10 mouse cellular contexts compared by ENCODE assay signal in genomic region chr7:28447101-28447830, GRCm38 (mm10). TPM values are rescaled to one million over a fixed set of nuclear protein-coding genes. Genes with fewer than 3 reads are reported as not detected.
DNase-seq lines count a peak whose midpoint lies in the region; ATAC-seq lines count a peak whose summit lies in the region.
"Had no signal": no experiment of that assay in that cellular context is flagged by ENCODE, and none has a peak within 500 bp of the region (broad histone marks: within the 10 kb centered on the region; RNA-seq: fewer than 3 reads in every experiment).

No protein-coding gene starts in this region.

- 24% methylated on average over 12 of the region's 12 CpGs for WGBS in kidney, embryonic 15.5 days
- WGBS in intestine, embryonic 16.5 days = 25% methylated on average over 12 of the region's 12 CpGs

- H3K36me3 ChIP-seq in kidney, embryonic 15.5 days = no peaks in the 10 kb centered on the region
- H3K36me3 ChIP-seq in intestine, embryonic 16.5 days (ENCODE audit: control insufficient read depth, insufficient read depth, low read length) = no peaks in the 10 kb centered on the region
- H3K36me3 ChIP-seq: embryonic facial prominence, embryonic 13.5 days had no signal

- no peak overlapping the region for H3K4me3 ChIP-seq in kidney, embryonic 15.5 days (replicated peaks)
- H3K4me3 ChIP-seq in intestine, embryonic 16.5 days (ENCODE audit: low read length) = no peak overlapping the region
- H3K4me3 ChIP-seq: embryonic facial prominence, embryonic 13.5 days had no signal

- no peak overlapping the region for H3K4me2 ChIP-seq in kidney, embryonic 15.5 days
- H3K4me2 ChIP-seq in intestine, embryonic 16.5 days (ENCODE audit: low read depth, low read length) = no peak overlapping the region
- H3K4me2 ChIP-seq: embryonic facial prominence, embryonic 13.5 days had no signal

- peaks cover 16% of the 10 kb centered on the region for H3K4me1 ChIP-seq in kidney, embryonic 15.5 days
- peaks cover 6% of the 10 kb centered on the region; the same call in 1 of the 2 replicates for H3K4me1 ChIP-seq in intestine, embryonic 16.5 days (ENCODE audit: control insufficient read depth, insufficient read depth, low read length)
- H3K4me1 ChIP-seq: embryonic facial prominence, embryonic 13.5 days had no signal

- no peak overlapping the region for H3K27ac ChIP-seq in kidney, embryonic 15.5 days
- H3K27ac ChIP-seq in intestine, embryonic 16.5 days (ENCODE audit: low read length) = no peak overlapping the region
- H3K27ac ChIP-seq: embryonic facial prominence, embryonic 13.5 days had no signal

- H3K9me3 ChIP-seq in kidney, embryonic 15.5 days (replicated peaks) = no peaks in the 10 kb centered on the region
- H3K9me3 ChIP-seq in intestine, embryonic 16.5 days (ENCODE audit: control insufficient read depth, low read length) = no peaks in the 10 kb centered on the region
- H3K9me3 ChIP-seq: embryonic facial prominence, embryonic 13.5 days had no signal

- DNase-seq in kidney, adult 18-20 months = peak; percentile 24
- DNase-seq in R1 (ENCODE audit: low read depth, low spot score) = peak; percentile 95
- DNase-seq in embryo, embryonic 10 days (ENCODE audit: low spot score) = peak; percentile 59
- DNase-seq in kidney, postnatal 14 days = peak; percentile 45
- DNase-seq in urinary bladder, postnatal 36 days (ENCODE audit: low spot score in 2 of 2) = no peak

- H3K9ac ChIP-seq in kidney, embryonic 15.5 days = no peak overlapping the region
- no peak overlapping the region for H3K9ac ChIP-seq in intestine, embryonic 16.5 days (ENCODE audit: low read depth, low read length)
- H3K9ac ChIP-seq: embryonic facial prominence, embryonic 13.5 days had no signal

- no peak for ATAC-seq in kidney, embryonic 15.5 days (replicated peaks; ENCODE audit: low FRiP score)
- no peak for ATAC-seq in inflammation-experienced regulatory T-cells, adult 6 months
- ATAC-seq in intestine, embryonic 16.5 days = no peak
- ATAC-seq: forebrain, embryonic 16.5 days had no signal

- H3K27me3 ChIP-seq in kidney, embryonic 15.5 days = 0 out of 2 replicates have a peak, but pooled peaks cover 7% of the 10 kb centered on the region
- H3K27me3 ChIP-seq in intestine, embryonic 16.5 days (replicated peaks; ENCODE audit: control insufficient read depth, insufficient read depth, low read length) = no peaks in the 10 kb centered on the region

RNA-seq across cellular contexts. Expression of gene Lrfn1, which starts 4.5 kb away (rescaled TPM):
- polyA plus RNA-seq in kidney, embryonic 15.5 days (2015; fragmentation: Nextera tagmentation; extraction: Ambion mirVana) = 2.6 and 2.8 TPM in 2 replicates
- polyA plus RNA-seq in inflammation-experienced regulatory T-cells, adult 6 months (2017; shearing (Covaris generic)) = under 1 TPM in 1 of 3 experiments, not detected in 2; 0.17 TPM
- polyA plus RNA-seq in intestine, embryonic 16.5 days (2015; fragmentation: Nextera tagmentation; extraction: Ambion mirVana) = 1.1 and 1.3 TPM in 2 replicates

RNA-seq across cellular contexts. Expression of gene Gmfg, which starts 10.0 kb away (rescaled TPM):
- 16.4 and 17.3 TPM in 2 replicates for polyA plus RNA-seq in kidney, embryonic 15.5 days (2015; fragmentation: Nextera tagmentation; extraction: Ambion mirVana)
- polyA plus RNA-seq in inflammation-experienced regulatory T-cells, adult 6 months (2017; shearing (Covaris generic)) = 100 to 1,000 TPM; 470 to 850 (median 500) TPM
- polyA plus RNA-seq in intestine, embryonic 16.5 days (2015; fragmentation: Nextera tagmentation; extraction: Ambion mirVana) = 17.8 and 19.4 TPM in 2 replicates

RNA-seq across cellular contexts. Expression of gene Paf1, which starts 54.5 kb away (rescaled TPM):
- polyA plus RNA-seq in kidney, embryonic 15.5 days (2015; fragmentation: Nextera tagmentation; extraction: Ambion mirVana) = 86.8 and 100 TPM in 2 replicates
- polyA plus RNA-seq in inflammation-experienced regulatory T-cells, adult 6 months (2017; shearing (Covaris generic)) = 10 to 100 TPM; 46.2 to 59.4 (median 51.8) TPM
- polyA plus RNA-seq in intestine, embryonic 16.5 days (2015; fragmentation: Nextera tagmentation; extraction: Ambion mirVana) = 69.2 and 78.7 TPM in 2 replicates

RNA-seq across cellular contexts. Expression of gene Med29, which starts 54.8 kb away (rescaled TPM):
- polyA plus RNA-seq in kidney, embryonic 15.5 days (2015; fragmentation: Nextera tagmentation; extraction: Ambion mirVana) = 52.6 and 57.7 TPM in 2 replicates
- polyA plus RNA-seq in inflammation-experienced regulatory T-cells, adult 6 months (2017; shearing (Covaris generic)) = 10 to 100 TPM; 26.2 to 33.0 (median 32.5) TPM
- polyA plus RNA-seq in intestine, embryonic 16.5 days (2015; fragmentation: Nextera tagmentation; extraction: Ambion mirVana) = 52.6 and 53.9 TPM in 2 replicates

Comparison
In these comparisons a context has a peak if more than half of its experiments do, and no peak if none do; other contexts are left out.
1. DNase-seq: peak in kidney, adult 18-20 months (single experiment), R1 (single experiment), embryo, embryonic 10 days (single experiment) and kidney, postnatal 14 days (single experiment); none in urinary bladder, postnatal 36 days (0 of 2).
2. RNA of gene Gmfg, which starts 10.0 kb away (polyA plus RNA-seq): 470 to 850 TPM in inflammation-experienced regulatory T-cells, adult 6 months; 17.8 to 19.4 TPM in intestine, embryonic 16.5 days and 16.4 to 17.3 TPM in kidney, embryonic 15.5 days; every median in the first group is over 10 times any median in the second.